Mouse (Mus musculus): ENCODE measurements around the gene Cnnm2. TPM values are rescaled to one million over a fixed set of nuclear protein-coding genes. Genes with fewer than 3 reads are reported as not detected.

The Cnnm2 gene
- polyA plus RNA-seq, 1 experiment from 2014 or later: 3.8 TPM

GRCm38 (mm10) chr19:46824867-46825266 lies 63.5 kb downstream of the Cnnm2 start:
- H3K9me3 ChIP-seq (ENCODE audit: low read depth, low read length): no peaks in the 10 kb centered on the region
- H3K4me1 ChIP-seq (ENCODE audit: insufficient read depth): no peaks in the 10 kb centered on the region
- ATAC-seq (ENCODE audit: insufficient read depth): no peak
- 85% methylated on average over 7 of the region's 7 CpGs for WGBS
- DNase-seq: no peak
- no peaks in the 10 kb centered on the region for H3K27me3 ChIP-seq (ENCODE audit: insufficient read depth, low read length)
- no peak for TF ChIP-seq CTCF (IDR thresholded peaks at IDR 0.05; ENCODE audit: low read depth)
- no peak overlapping the region for H3K9ac ChIP-seq
- H3K4me3 ChIP-seq (ENCODE audit: low read depth, low read length): no peak overlapping the region
- H3K27ac ChIP-seq (ENCODE audit: low read depth): no peak overlapping the region
- no peak overlapping the region for H3K4me2 ChIP-seq
- no peaks in the 10 kb centered on the region for H3K36me3 ChIP-seq (ENCODE audit: insufficient read depth)

- 75% methylated on average over 5 of the region's 5 CpGs for WGBS
- Histone ChIP-seq H3K4me2 (no peak overlapping the region), H3K4me3 (ENCODE audit: low read depth, low read length) (no peak overlapping the region), H3K27me3 (ENCODE audit: insufficient read depth, low read length) (no peaks in the 10 kb centered on the region), H3K36me3 (ENCODE audit: insufficient read depth) (no peaks in the 10 kb centered on the region), H3K9me3 (ENCODE audit: low read depth, low read length) (no peaks in the 10 kb centered on the region), H3K4me1 (ENCODE audit: insufficient read depth) (no peaks in the 10 kb centered on the region), H3K27ac (ENCODE audit: low read depth) (no peak overlapping the region), H3K9ac (no peak overlapping the region)
- ATAC-seq (ENCODE audit: insufficient read depth) (no peak), DNase-seq (no peak)
- TF ChIP-seq CTCF (IDR thresholded peaks at IDR 0.05; ENCODE audit: low read depth): no peak
Observed at GRCm38 (mm10) chr19:46827654-46828165, 66.3 kb downstream of the Cnnm2 start.

- Histone ChIP-seq H3K36me3 (ENCODE audit: insufficient read depth) (no peaks in the 10 kb centered on the region), H3K27ac (ENCODE audit: low read depth) (no peak overlapping the region), H3K4me2 (no peak overlapping the region), H3K4me1 (ENCODE audit: insufficient read depth) (no peaks in the 10 kb centered on the region), H3K4me3 (ENCODE audit: low read depth, low read length) (no peak overlapping the region), H3K9ac (no peak overlapping the region), H3K27me3 (ENCODE audit: insufficient read depth, low read length) (no peaks in the 10 kb centered on the region), H3K9me3 (ENCODE audit: low read depth, low read length) (no peaks in the 10 kb centered on the region)
- no peak for DNase-seq
- WGBS: 10% methylated on average over 3 of the region's 3 CpGs
- ATAC-seq (ENCODE audit: insufficient read depth): no peak
- TF ChIP-seq CTCF (IDR thresholded peaks at IDR 0.05; ENCODE audit: low read depth): no peak
Observed at GRCm38 (mm10) chr19:46828961-46829360, 67.6 kb downstream of the Cnnm2 start.

GRCm38 (mm10) chr19:46831381-46831780 lies 70.0 kb downstream of the Cnnm2 start:
- H3K4me3 ChIP-seq (ENCODE audit: low read depth, low read length): no peak overlapping the region
- H3K36me3 ChIP-seq (ENCODE audit: insufficient read depth): no peaks in the 10 kb centered on the region
- WGBS: 42% methylated on average over 9 of the region's 9 CpGs
- H3K9me3 ChIP-seq (ENCODE audit: low read depth, low read length): no peaks in the 10 kb centered on the region
- H3K4me1 ChIP-seq (ENCODE audit: insufficient read depth): no peaks in the 10 kb centered on the region
- H3K9ac ChIP-seq: no peak overlapping the region
- ATAC-seq (ENCODE audit: insufficient read depth) (no peak), DNase-seq (no peak)
- H3K27me3 ChIP-seq (ENCODE audit: insufficient read depth, low read length): no peaks in the 10 kb centered on the region
- H3K27ac ChIP-seq (ENCODE audit: low read depth): no peak overlapping the region
- no peak for TF ChIP-seq CTCF (IDR thresholded peaks at IDR 0.05; ENCODE audit: low read depth)
- no peak overlapping the region for H3K4me2 ChIP-seq

GRCm38 (mm10) chr19:46834301-46834700 lies 72.9 kb downstream of the Cnnm2 start:
- no peak for TF ChIP-seq CTCF (IDR thresholded peaks at IDR 0.05; ENCODE audit: low read depth)
- 79% methylated on average over 5 of the region's 5 CpGs for WGBS
- H3K4me1 ChIP-seq (ENCODE audit: insufficient read depth): no peaks in the 10 kb centered on the region
- DNase-seq: no peak
- H3K4me2 ChIP-seq: no peak overlapping the region
- H3K36me3 ChIP-seq (ENCODE audit: insufficient read depth): no peaks in the 10 kb centered on the region
- no peak overlapping the region for H3K27ac ChIP-seq (ENCODE audit: low read depth)
- no peak overlapping the region for H3K4me3 ChIP-seq (ENCODE audit: low read depth, low read length)
- no peak for ATAC-seq (ENCODE audit: insufficient read depth)
- H3K27me3 ChIP-seq (ENCODE audit: insufficient read depth, low read length): no peaks in the 10 kb centered on the region
- no peak overlapping the region for H3K9ac ChIP-seq
- no peaks in the 10 kb centered on the region for H3K9me3 ChIP-seq (ENCODE audit: low read depth, low read length)

- ATAC-seq (ENCODE audit: insufficient read depth) (no peak), DNase-seq (no peak)
- Histone ChIP-seq H3K4me1 (ENCODE audit: insufficient read depth) (no peaks in the 10 kb centered on the region), H3K4me3 (ENCODE audit: low read depth, low read length) (no peak overlapping the region), H3K27ac (ENCODE audit: low read depth) (no peak overlapping the region), H3K9me3 (ENCODE audit: low read depth, low read length) (no peaks in the 10 kb centered on the region), H3K4me2 (no peak overlapping the region), H3K9ac (no peak overlapping the region), H3K27me3 (ENCODE audit: insufficient read depth, low read length) (no peaks in the 10 kb centered on the region), H3K36me3 (ENCODE audit: insufficient read depth) (no peaks in the 10 kb centered on the region)
- WGBS: 61% methylated on average over 4 of the region's 4 CpGs
- TF ChIP-seq CTCF (IDR thresholded peaks at IDR 0.05; ENCODE audit: low read depth): no peak
Observed at GRCm38 (mm10) chr19:46835339-46835738, 73.9 kb downstream of the Cnnm2 start.

GRCm38 (mm10) chr19:46836085-46836484 lies 74.7 kb downstream of the Cnnm2 start:
- 81% methylated on average over 3 of the region's 3 CpGs for WGBS
- Histone ChIP-seq H3K9me3 (ENCODE audit: low read depth, low read length) (no peaks in the 10 kb centered on the region), H3K4me2 (no peak overlapping the region), H3K36me3 (ENCODE audit: insufficient read depth) (no peaks in the 10 kb centered on the region), H3K27me3 (ENCODE audit: insufficient read depth, low read length) (no peaks in the 10 kb centered on the region), H3K27ac (ENCODE audit: low read depth) (no peak overlapping the region), H3K4me3 (ENCODE audit: low read depth, low read length) (no peak overlapping the region), H3K9ac (no peak overlapping the region), H3K4me1 (ENCODE audit: insufficient read depth) (no peaks in the 10 kb centered on the region)
- ATAC-seq (ENCODE audit: insufficient read depth) (no peak), DNase-seq (no peak)
- TF ChIP-seq CTCF (IDR thresholded peaks at IDR 0.05; ENCODE audit: low read depth): no peak
